Mouse (Mus musculus) neural tube, embryonic 10.5 days (tissue): ENCODE results near the gene Cyp3a16.
"Not testable (repeated sequence)": the region's sequence is repeated elsewhere in the genome, so short reads cannot be mapped to it uniquely, and the experiment has no call there.

Experiments used
- DNase-seq: peaks from one replicate; pipeline ENCODE4 v3.0.0-alpha.2; 2017; ENCODE audit warnings: low spot score; ENCODE audit errors: extremely low spot score

The Cyp3a16 gene

GRCm38 (mm10) chr5:145469623-145470022 is at the start of gene Cyp3a16:
Cyp3a16 (minus strand) TSS chr5:145469723.
- DNase-seq, result not testable (repeated sequence)

- DNase-seq, result no peak
Observed at GRCm38 (mm10) chr5:145490300-145490699, 20.8 kb upstream of the Cyp3a16 start.

GRCm38 (mm10) chr5:145464304-145465088 is 5.0 kb downstream of the Cyp3a16 start:
- no peak for DNase-seq

- no peak for DNase-seq
Observed at GRCm38 (mm10) chr5:145462321-145462720, 7.2 kb downstream of the Cyp3a16 start.

GRCm38 (mm10) chr5:145454389-145454788 is 15.1 kb downstream of the Cyp3a16 start:
- no peak for DNase-seq

DNA sequence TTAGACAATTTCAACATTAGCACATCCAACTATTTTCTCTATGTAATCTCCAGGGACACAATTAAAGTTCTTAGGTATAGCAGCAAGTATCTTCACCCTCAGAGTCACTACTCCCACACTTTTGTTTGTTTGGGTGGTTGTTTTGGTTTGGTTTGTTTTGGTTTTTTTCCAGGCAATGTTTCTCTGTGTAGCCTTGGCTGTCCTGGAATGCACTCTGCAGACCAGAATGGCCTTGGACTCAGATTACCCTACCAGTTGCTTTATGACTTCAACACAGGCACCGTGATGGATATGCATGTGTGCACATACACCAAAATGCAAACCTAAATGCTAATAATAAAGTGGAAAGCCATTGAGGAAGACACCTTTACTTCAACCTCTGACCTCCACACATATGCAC is 35.8 kb downstream of the Cyp3a16 start:
- DNase-seq, result no peak

GRCm38 (mm10) chr5:145431004-145431403 is 38.5 kb downstream of the Cyp3a16 start:
- DNase-seq, result no peak

GRCm38 (mm10) chr5:145422287-145422686 is 47.2 kb downstream of the Cyp3a16 start:
- no peak for DNase-seq

DNA sequence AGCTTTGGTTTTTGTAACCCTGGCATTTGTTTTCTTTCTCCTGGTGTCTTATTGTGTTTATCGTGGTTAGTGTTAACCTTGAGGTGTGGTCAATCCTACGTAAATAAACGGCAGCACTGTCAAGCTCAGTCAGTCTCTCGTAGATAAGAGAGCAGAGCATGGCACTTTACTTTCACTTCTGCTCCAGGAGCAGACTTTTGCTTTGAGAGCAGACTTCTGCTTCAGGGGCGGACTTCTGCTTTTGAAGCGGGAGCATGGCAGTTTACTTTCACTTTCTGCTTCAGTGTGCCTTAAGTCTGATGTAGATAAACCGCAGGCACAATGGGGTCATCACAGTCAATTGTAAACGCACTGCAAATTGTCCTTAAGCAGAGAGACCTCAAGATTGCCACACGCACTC is 54.1 kb downstream of the Cyp3a16 start:
- not testable (repeated sequence) for DNase-seq
